Mouse (Mus musculus) small intestine, adult 2 months (tissue): ENCODE measurements around the gene Actr8. TPM values are rescaled to one million over a fixed set of nuclear protein-coding genes. Genes with fewer than 3 reads are reported as not detected.
A peak's percentile ranks its signal among the peaks of the same experiment; 100 is the strongest.

ENCODE experiments used
- H3K27ac ChIP-seq: fragments of 200-500 bp; 2 replicates; pipeline ENCODE4 v1.5.1; 2012; ENCODE audit warnings: low read depth, low read length, control low read depth, inconsistent platforms; ENCODE audit not compliant: insufficient read depth
- H3K27me3 ChIP-seq: fragments of 200-500 bp; 2 replicates; pipeline ENCODE4 v1.6.1; 2012; ENCODE audit warnings: mild to moderate bottlenecking, moderate library complexity, low read length, inconsistent platforms; ENCODE audit not compliant: control insufficient read depth, insufficient read depth
- H3K36me3 ChIP-seq: fragments of 200-500 bp; 2 replicates; pipeline ENCODE4 v1.6.1; 2012; ENCODE audit warnings: mild to moderate bottlenecking, low read length, control low read depth, inconsistent platforms; ENCODE audit not compliant: control insufficient read depth, insufficient read depth
- H3K4me1 ChIP-seq: fragments of 200-500 bp; 2 replicates; pipeline ENCODE4 v1.6.1; 2012; ENCODE audit warnings: low read length, inconsistent platforms, mixed read lengths; ENCODE audit not compliant: control insufficient read depth, insufficient read depth, insufficient read length
- H3K4me3 ChIP-seq: fragments of 200-500 bp; 2 replicates; pipeline ENCODE4 v1.5.1; 2012; ENCODE audit warnings: low read depth, mild to moderate bottlenecking, control low read depth, inconsistent platforms, low read length, moderate library complexity
- CTCF ChIP-seq: fragments of 200-500 bp; IDR thresholded peaks from 2 replicates; pipeline ENCODE4 v1.5.1; 2012; ENCODE audit warnings: low read depth, mild to moderate bottlenecking, control low read depth, inconsistent platforms, low read length, moderate library complexity, mixed read lengths; ENCODE audit not compliant: insufficient replicate concordance, insufficient read length; ENCODE audit errors: extremely low read depth
- POLR2A ChIP-seq: fragments of 200-500 bp; IDR thresholded peaks from 2 replicates; pipeline ENCODE4 v1.6.1; 2012; ENCODE audit warnings: low read depth, mild to moderate bottlenecking, control low read depth, inconsistent platforms, low read length, moderate library complexity
- WGBS: fragments of 180-500 bp; shearing (Covaris S2); methylation state at CpG from one replicate; pipeline ENCODE4 v1.1.7; 2018; 5-methylcytosine and 5-hydroxymethylcytosine counted together
- polyA plus RNA-seq: library from polyadenylated mRNA; depleted of rRNA; stranded (reverse); fragments of >200 nt; gene quantifications from 2 replicates; pipeline ENCODE4 v1.2.3, GENCODE M21; 2012

The Actr8 gene
- polyA plus RNA-seq, 1 experiment = 6.3 TPM

DNA sequence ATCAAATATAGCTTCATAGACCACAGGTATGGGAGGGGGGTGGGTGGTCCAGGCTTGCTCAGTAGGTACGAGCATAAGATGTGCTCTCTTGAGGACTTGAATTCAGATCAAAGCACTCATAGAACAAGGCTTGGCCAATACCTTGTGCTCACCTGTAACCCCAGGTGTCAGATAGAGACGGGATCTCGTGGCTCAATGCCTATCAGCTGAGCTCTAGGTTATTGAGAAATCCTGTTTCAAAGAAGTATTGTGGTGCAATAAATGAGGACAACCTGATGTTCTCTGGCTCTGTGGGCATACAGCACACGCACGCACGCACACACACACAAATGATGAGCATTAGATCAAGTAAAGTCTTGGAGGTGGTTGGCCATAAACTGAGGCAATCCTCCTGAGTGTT is 1.2 kb upstream of the Actr8 start:
- Histone ChIP-seq H3K4me3 (no peak overlapping the region), H3K4me1 (no peaks in the 10 kb centered on the region), H3K27me3 (no peaks in the 10 kb centered on the region), H3K27ac (no peak overlapping the region), H3K36me3 (peaks cover 28% of the 10 kb centered on the region)
- no peak for TF ChIP-seq POLR2A
- TF ChIP-seq CTCF = no peak
- 78% methylated on average over 6 of the region's 6 CpGs for WGBS

DNA sequence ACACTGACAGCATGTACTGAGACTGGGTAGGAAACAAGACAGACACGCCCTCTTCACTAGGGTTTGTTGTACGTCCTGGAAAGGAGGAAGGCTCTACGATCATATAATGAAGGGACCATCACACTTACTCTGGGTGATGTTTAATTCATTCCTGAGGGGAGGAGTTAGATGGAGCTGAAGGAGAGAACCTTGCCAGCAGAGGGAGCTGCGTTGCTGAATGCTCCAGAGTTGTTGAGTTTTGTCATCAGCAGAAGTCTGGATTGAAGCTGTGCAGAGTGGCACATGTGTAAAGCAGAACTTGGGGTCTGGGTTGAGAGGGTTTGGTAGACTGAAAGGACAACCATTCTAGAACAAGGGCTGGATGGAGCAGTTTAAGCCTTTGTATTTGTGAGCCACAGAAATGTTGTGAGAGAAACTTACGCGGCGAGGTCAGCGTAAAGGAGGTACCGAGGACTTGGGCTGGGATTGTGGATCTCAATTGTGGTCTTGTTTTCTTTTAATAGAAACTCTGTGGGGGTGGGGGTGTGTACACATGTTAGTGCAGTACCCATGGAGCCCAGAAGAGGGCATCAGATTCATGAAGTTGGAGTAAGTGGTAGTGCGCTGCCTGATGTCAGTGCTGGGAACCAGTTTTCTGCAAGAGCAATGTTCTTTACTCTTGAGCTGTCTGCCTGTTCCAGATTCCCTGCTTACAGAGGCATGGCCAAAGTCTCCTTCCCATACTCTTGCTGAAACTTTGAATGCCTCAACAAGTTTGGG is 2.5 kb downstream of the Actr8 start:
- no peaks in the 10 kb centered on the region for H3K4me1 ChIP-seq
- TF ChIP-seq POLR2A (no peak), CTCF (peak; percentile 41; the same call in 1 of the 2 replicates)
- H3K36me3 ChIP-seq = peaks cover 30% of the 10 kb centered on the region
- H3K27me3 ChIP-seq = no peaks in the 10 kb centered on the region
- 89% methylated on average over 10 of the region's 10 CpGs for WGBS
- no peak overlapping the region for H3K27ac ChIP-seq
- no peak overlapping the region for H3K4me3 ChIP-seq

DNA sequence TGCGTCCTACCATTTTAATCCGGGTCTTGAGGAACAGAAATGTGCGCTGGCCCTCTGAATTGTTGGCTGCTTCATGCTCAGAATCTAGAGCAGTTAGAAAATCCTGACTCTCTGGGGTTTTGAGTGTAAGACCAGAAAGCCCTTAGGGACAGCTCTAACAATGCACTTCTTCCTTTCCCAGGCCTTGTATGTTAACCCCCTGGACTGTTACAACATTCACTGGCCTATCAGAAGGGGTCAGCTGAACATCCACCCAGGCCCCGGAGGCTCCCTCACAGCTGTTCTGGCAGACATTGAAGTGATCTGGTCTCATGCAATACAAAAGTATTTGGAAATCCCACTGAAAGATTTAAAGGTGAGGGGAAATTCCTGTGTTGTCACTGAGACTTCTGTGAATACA is 8.0 kb downstream of the Actr8 start:
- TF ChIP-seq POLR2A = no peak
- no peak for TF ChIP-seq CTCF

DNA sequence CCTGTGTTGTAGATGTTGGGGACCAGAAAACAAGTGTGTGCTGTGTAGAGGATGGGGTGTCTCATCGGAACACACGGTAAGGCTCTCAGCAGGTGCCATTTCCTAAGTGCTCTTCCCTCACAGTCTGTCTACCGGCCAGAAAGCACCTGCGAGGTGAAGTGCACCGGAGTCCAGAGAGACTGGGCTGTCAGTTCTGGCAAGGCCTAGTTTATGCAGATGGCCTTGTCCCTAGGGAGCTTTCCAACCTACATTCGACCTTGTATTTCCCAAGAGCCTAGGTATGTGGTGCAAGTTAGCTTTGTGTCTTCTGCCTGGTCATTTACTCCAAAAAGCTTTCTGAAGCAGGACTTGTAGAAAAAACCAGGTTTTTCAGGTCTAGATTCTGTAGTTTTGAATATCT is 9.1 kb downstream of the Actr8 start:
- Histone ChIP-seq H3K4me1 (no peaks in the 10 kb centered on the region), H3K36me3 (peaks cover 88% of the 10 kb centered on the region), H3K27ac (no peak overlapping the region), H3K4me3 (no peak overlapping the region), H3K27me3 (no peaks in the 10 kb centered on the region)
- TF ChIP-seq CTCF (no peak), POLR2A (no peak)
- WGBS = 91% methylated on average over 6 of the region's 6 CpGs

More for the DNA sequence above, 8.0 kb downstream of the Actr8 start:
- Histone ChIP-seq H3K4me3 (no peak overlapping the region), H3K36me3 (peaks cover 78% of the 10 kb centered on the region), H3K27ac (no peak overlapping the region), H3K4me1 (no peaks in the 10 kb centered on the region), H3K27me3 (no peaks in the 10 kb centered on the region)
- WGBS = 91% methylated on average over 4 of the region's 4 CpGs

DNA sequence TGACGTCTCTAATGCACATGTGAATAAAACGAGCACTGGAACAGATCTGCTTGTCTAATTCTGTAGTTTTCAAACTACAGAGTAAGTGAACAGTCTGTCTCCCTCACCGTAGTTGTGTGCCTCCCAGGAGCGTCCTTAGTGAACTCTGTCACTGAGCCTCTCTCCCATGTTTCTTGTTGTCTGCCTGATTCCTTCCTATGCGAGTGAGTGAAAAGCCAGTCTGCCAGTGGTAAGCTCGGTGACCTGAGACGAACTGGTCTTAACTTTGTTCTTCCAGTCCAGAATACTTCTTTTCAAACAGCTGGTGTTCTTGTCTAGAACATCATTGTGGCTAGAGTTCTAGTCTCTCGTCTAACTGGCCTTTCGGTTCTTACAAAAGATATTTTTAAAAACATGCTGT is 9.6 kb downstream of the Actr8 start:
- Histone ChIP-seq H3K4me3 (no peak overlapping the region), H3K27ac (no peak overlapping the region), H3K27me3 (no peaks in the 10 kb centered on the region), H3K36me3 (peaks cover 88% of the 10 kb centered on the region), H3K4me1 (no peaks in the 10 kb centered on the region)
- WGBS = 91% methylated on average over 9 of the region's 9 CpGs
- TF ChIP-seq POLR2A (no peak), CTCF (no peak)

DNA sequence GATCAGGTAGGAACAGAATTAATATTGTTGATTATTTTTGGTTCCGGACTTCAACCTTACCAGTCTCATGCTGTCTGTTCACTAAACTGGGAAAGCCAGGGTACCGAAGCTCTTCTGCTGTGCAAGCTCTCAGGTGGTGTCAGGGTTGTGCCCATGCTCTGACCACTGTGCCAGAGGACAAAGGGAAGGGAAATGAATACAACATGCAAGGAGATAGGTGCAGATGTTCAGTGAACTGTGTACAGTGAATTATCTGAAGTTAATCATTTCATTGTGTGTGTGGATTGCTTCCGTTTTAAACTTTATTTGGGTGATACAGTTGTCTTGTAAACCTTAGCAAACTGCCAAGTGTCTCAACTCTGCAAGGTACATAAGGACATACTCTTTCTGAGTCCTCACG is 10.2 kb downstream of the Actr8 start:
- 92% methylated on average over 4 of the region's 4 CpGs for WGBS
- no peak overlapping the region for H3K4me3 ChIP-seq
- H3K27me3 ChIP-seq = no peaks in the 10 kb centered on the region
- H3K36me3 ChIP-seq = peaks cover 90% of the 10 kb centered on the region
- no peaks in the 10 kb centered on the region for H3K4me1 ChIP-seq
- H3K27ac ChIP-seq = no peak overlapping the region
- no peak for TF ChIP-seq CTCF
- TF ChIP-seq POLR2A = no peak

DNA sequence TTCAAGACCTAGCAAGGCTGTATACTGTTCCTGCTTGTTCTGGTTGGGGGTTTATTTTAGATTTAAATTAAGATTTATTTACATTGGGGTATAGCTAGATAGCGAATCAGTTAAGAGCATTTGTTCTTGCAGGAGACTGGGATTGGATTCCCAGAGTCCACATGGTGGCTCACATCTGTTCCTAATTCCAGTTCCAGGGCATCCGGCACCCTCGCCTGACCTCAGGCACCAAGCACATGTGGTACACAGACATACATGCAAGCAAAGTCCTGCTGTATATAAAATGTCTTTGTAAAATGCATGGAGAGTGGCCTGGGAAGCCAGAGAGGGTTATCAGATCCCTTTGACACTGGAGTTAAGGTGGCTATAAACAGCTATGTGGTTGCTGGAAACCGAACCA is 16.8 kb downstream of the Actr8 start:
- Histone ChIP-seq H3K4me1 (peaks cover 25% of the 10 kb centered on the region), H3K27ac (no peak overlapping the region), H3K27me3 (no peaks in the 10 kb centered on the region), H3K36me3 (peaks cover 50% of the 10 kb centered on the region), H3K4me3 (no peak overlapping the region)
- TF ChIP-seq CTCF (no peak), POLR2A (no peak)
- 97% methylated on average over 4 of the region's 4 CpGs for WGBS
